Mouse (Mus musculus) c-Kit-positive CD71-negative TER-119-negative erythroid progenitor cells, embryonic 14.5 days (primary cell): ENCODE results near the gene Lypla2.
A peak's percentile ranks its signal among the peaks of the same experiment; 100 is the strongest.

ENCODE experiments used
- DNase-seq: peaks from one replicate; pipeline ENCODE4 v3.0.0-alpha.2; 2013; ENCODE audit warnings: low read depth

Lypla2 gene

DNA sequence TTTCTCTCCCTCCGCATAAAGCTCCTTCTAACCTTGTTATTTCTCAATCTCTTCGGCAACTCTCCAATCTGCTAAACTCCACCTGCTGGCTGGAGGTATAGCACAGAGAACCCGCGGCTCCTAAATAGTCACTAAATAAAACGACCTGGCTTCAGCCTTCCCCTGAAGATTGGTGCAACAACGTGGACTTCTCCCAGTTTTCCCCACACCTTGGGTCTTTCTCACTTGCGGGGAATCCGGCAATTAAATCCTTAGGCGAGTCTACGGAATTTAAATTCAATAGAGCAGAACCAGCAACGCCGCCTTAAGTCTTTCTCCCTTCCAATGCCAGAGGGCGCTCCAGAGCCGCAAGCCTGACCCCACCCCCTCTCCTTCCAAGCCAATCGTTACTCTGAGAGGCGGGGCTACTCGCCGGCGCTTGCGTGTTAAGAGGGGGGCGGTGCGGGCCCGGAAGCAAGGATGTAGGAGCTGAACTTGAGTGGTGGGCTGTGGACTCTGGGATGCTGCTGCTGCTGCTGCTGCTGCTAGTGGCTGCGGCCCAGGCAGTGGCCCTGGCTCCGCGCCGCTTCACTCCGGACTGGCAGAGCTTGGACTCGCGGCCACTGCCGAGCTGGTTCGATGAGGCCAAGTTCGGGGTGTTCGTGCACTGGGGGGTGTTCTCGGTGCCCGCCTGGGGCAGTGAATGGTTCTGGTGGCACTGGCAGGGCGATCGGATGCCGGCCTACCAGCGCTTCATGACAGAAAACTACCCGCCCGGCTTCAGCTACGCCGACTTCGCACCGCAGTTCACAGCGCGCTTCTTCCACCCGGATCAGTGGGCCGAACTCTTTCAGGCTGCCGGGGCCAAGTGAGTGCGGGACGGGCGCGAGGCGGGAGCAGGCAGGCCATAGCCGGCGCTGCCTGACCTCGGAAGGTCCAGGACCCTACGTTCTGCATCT is 51.9 kb downstream of the Lypla2 start, which contains the start of gene Fuca1:
Gene Fuca1, plus strand, starts transcription at position 432 of the 938 bp plus-strand sequence.
- DNase-seq, result peak; percentile 97

DNA sequence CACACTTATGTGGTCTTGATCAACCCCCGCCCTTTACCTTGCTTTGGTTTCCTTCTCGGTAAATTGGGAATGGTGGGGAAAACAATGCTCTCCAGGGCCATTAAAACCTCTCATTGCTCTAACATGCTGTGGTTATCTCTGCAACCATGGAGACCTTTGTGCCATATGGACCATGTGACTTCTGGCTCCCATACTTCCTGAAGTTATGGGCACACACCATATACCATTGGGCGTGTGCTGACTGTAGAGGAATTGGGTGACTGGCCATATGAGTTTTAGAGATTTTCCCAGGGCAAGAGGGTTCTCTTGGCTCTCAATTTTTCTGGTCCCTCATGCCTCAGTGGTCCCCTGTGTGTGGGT is 53.2 kb downstream of the Lypla2 start:
- DNase-seq, result no peak

DNA sequence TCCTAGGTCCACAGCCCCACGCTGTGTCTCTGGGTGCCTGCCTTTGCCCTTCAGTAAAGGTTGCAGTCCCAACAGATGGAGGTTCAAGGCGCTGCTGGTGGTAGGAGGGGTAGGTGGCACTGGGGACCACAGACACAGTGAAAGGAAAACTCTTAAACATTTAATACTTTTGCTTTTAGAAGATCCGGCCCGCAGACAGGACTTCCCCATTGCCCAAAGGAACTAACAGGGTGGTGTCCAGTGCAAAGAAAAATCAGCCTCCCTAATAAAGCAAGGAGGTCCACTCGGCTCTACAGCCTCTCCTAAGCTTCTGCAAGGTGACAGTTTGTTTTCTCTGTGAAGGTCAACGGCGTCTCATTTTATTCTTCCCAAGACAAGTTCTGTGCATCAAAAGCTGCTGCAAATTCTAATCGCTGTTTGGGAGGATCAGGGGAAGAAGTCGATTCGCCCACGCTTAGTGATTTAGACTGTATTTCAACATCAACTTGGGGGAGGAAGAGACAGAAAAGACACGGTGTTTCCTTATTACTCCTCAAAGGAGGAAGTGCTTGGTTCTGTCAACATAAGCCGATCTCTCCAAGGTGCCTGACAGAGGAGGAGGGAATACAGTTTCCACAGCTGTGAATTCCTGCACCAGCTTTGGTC is 53.7 kb downstream of the Lypla2 start:
- no peak for DNase-seq
